Mouse (Mus musculus) C2C12 (cell line): Measurements from ENCODE around the gene Scrg1. TPM values are rescaled to one million over a fixed set of nuclear protein-coding genes. Genes with fewer than 3 reads are reported as not detected.

Experiments
- H3K27me3 ChIP-seq: one replicate; pipeline ENCODE4 v1.6.1; 2011; ENCODE audit not compliant: control insufficient read depth, insufficient read depth, insufficient read length
- H3K36me3 ChIP-seq: one replicate; pipeline ENCODE4 v1.6.1; 2011; ENCODE audit not compliant: control insufficient read depth, insufficient read depth
- H3K4me3 ChIP-seq: one replicate; pipeline ENCODE4 v1.5.1; 2011; ENCODE audit warnings: mild to moderate bottlenecking, control low read depth; ENCODE audit not compliant: poor library complexity, insufficient read depth, severe bottlenecking
- H3K79me2 ChIP-seq: one replicate; pipeline ENCODE4 v1.6.1; 2011; ENCODE audit not compliant: control insufficient read depth, insufficient read depth
- H3K79me3 ChIP-seq: one replicate; pipeline ENCODE4 v1.6.1; 2011; ENCODE audit warnings: low read depth, control low read depth
- H3ac ChIP-seq: one replicate; pipeline ENCODE3; 2011; ENCODE audit warnings: low read depth; ENCODE audit not compliant: control insufficient read depth, insufficient read length
- CEBPB ChIP-seq: IDR thresholded peaks from one replicate; pipeline ENCODE4 v1.6.1; 2011; ENCODE audit warnings: low read depth, mild to moderate bottlenecking, control low read depth, moderate library complexity
- CTCF ChIP-seq: IDR thresholded peaks from one replicate; pipeline ENCODE4 v1.5.1; 2011; ENCODE audit not compliant: control insufficient read depth, insufficient read depth, insufficient read length
- FOSL1 ChIP-seq: IDR thresholded peaks from one replicate; pipeline ENCODE4 v1.8.0; 2011; ENCODE audit warnings: mild to moderate bottlenecking, low read length; ENCODE audit not compliant: poor library complexity, insufficient read depth, severe bottlenecking
- MAX ChIP-seq: IDR thresholded peaks from one replicate; pipeline ENCODE4 v1.6.1; 2011; ENCODE audit warnings: mild to moderate bottlenecking, control low read depth
- MYOD1 ChIP-seq: IDR thresholded peaks from one replicate; pipeline ENCODE4 v1.6.1; 2011; ENCODE audit warnings: low read depth; ENCODE audit not compliant: control insufficient read depth, insufficient read length
- MYOG ChIP-seq: IDR thresholded peaks from one replicate; pipeline ENCODE4 v1.6.1; 2011; ENCODE audit not compliant: control insufficient read depth, insufficient read length; ENCODE audit errors: extremely low read depth
- USF1 ChIP-seq: IDR thresholded peaks from one replicate; pipeline ENCODE4 v1.6.1; 2011; ENCODE audit warnings: low read depth, mild to moderate bottlenecking, control low read depth, moderate library complexity
- long read RNA-seq, 2 experiments: library from polyadenylated mRNA; unstranded; transcript quantifications; one replicate each; pipeline ENCODE4 v2.0.0; 2019 to 2020
- polyA plus RNA-seq: library from polyadenylated mRNA; unstranded; fragments of >200 nt; fragmentation: generic; extraction: Trizol; gene quantifications from one replicate; pipeline ENCODE4 v1.2.1, GENCODE M21; 2012; ENCODE audit warnings: missing spikeins

The Scrg1 gene
- not detected for polyA plus RNA-seq
- long read RNA-seq, experiment 1: 0 reads
- long read RNA-seq, experiment 2: 0 reads

DNA sequence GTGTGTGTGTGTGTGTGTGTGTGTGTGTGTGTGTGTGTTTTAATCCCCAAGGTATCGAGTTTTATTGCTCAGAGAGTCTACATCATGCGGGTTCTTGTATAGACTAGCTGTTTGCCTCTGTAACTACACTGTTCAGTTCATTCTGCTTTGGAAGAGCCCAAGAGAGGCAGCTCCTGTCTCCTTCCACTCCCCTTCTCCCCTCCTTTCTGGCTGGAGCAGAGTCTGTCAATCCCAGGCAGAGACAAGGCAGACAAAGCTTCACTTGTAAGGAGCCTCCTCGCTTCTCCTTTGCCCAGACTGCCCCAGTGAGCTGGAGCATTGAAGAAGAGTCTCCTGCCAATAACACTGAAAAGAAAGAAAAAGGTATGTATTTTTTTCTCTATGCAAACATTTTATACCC lies at the start of gene Scrg1:
TSS of gene Scrg1 (plus strand) at position 159 of the 400 bp plus-strand sequence.
- Histone ChIP-seq H3K27me3 (peaks cover 6% of the 10 kb centered on the region), H3K36me3 (no peaks in the 10 kb centered on the region), H3ac (no peak within 1 kb of the TSS), H3K79me2 (no peaks in the 10 kb centered on the region), H3K79me3 (no peaks in the 10 kb centered on the region), H3K4me3 (no peak within 1 kb of the TSS)
- TF ChIP-seq MAX (no peak), CTCF (no peak)

DNA sequence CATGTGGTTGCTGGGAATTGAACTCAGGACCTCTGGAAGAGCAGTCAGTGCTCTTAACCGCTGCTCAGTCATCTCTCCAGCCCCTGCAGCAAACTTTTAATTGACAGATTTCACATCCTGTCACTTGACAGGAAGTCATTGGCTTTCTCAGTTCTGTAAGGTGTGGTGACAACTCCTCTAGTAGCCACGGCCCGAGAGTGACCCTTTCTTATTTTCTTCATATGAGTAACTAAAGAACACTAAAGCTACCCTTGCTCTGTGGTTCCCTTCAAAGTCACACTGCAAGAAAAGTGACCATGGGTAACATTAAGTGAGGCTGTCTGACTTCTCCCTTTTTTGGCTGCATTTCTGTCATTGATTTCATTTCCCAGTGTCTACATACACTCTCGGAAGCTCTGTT lies 49.4 kb upstream of the Scrg1 start:
- no peak overlapping the region for H3ac ChIP-seq
- TF ChIP-seq CTCF (no peak), MAX (no peak), MYOD1 (no peak), FOSL1 (no peak), USF1 (no peak), MYOG (no peak), CEBPB (no peak)
- H3K79me2 ChIP-seq: no peaks in the 10 kb centered on the region
- H3K36me3 ChIP-seq: no peaks in the 10 kb centered on the region
- H3K27me3 ChIP-seq: peaks cover 16% of the 10 kb centered on the region
- no peaks in the 10 kb centered on the region for H3K79me3 ChIP-seq
- no peak overlapping the region for H3K4me3 ChIP-seq

DNA sequence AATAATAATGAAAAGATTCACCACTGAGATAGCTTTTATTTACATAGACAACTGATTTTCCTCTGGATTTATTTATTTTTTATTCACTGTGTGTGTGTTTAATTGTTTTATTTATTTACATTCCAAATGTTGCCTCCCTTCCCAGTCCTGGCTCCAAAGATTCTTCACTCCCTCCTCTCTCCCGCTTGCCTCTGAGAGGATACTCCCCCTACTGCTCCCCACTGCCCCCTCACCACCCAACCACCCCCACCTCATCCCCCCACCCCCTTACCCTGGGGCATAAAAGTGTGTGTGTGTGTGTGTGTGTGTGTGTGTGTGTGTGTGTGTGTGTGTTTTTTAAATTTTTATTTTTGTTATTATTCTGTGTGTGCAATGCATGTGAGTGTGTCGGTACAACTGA lies 46.4 kb upstream of the Scrg1 start:
- TF ChIP-seq CTCF (no peak), MYOD1 (no peak), USF1 (no peak), CEBPB (no peak), MYOG (no peak), MAX (no peak), FOSL1 (no peak)
- Histone ChIP-seq H3K79me3 (no peaks in the 10 kb centered on the region), H3K4me3 (no peak overlapping the region), H3K27me3 (peaks cover 18% of the 10 kb centered on the region), H3K36me3 (no peaks in the 10 kb centered on the region), H3ac (no peak overlapping the region), H3K79me2 (no peaks in the 10 kb centered on the region)

GRCm38 (mm10) chr8:57409779-57410472 lies 45.8 kb upstream of the Scrg1 start:
- H3ac ChIP-seq: no peak overlapping the region
- no peaks in the 10 kb centered on the region for H3K79me2 ChIP-seq
- peaks cover 18% of the 10 kb centered on the region for H3K27me3 ChIP-seq
- TF ChIP-seq CTCF (no peak), MAX (no peak), CEBPB (no peak), USF1 (no peak), FOSL1 (no peak), MYOD1 (no peak), MYOG (no peak)
- no peaks in the 10 kb centered on the region for H3K79me3 ChIP-seq
- H3K36me3 ChIP-seq: no peaks in the 10 kb centered on the region
- no peak overlapping the region for H3K4me3 ChIP-seq

- Histone ChIP-seq H3ac (no peak overlapping the region), H3K79me2 (no peaks in the 10 kb centered on the region), H3K79me3 (no peaks in the 10 kb centered on the region), H3K4me3 (no peak overlapping the region), H3K36me3 (no peaks in the 10 kb centered on the region), H3K27me3 (peaks cover 18% of the 10 kb centered on the region)
- TF ChIP-seq MAX (no peak), CEBPB (no peak), USF1 (no peak), FOSL1 (no peak), CTCF (no peak), MYOG (no peak), MYOD1 (no peak)
Observed at GRCm38 (mm10) chr8:57410473-57410863, 45.3 kb upstream of the Scrg1 start.

- Histone ChIP-seq H3K36me3 (no peaks in the 10 kb centered on the region), H3ac (no peak overlapping the region), H3K79me3 (no peaks in the 10 kb centered on the region), H3K27me3 (peaks cover 18% of the 10 kb centered on the region), H3K4me3 (no peak overlapping the region), H3K79me2 (no peaks in the 10 kb centered on the region)
- no peak for TF ChIP-seq MAX
- no peak for TF ChIP-seq FOSL1
- no peak for TF ChIP-seq MYOD1
- no peak for TF ChIP-seq MYOG
- TF ChIP-seq CTCF: no peak
- TF ChIP-seq CEBPB: no peak
- TF ChIP-seq USF1: no peak
Observed at GRCm38 (mm10) chr8:57411366-57411765, 44.4 kb upstream of the Scrg1 start.
